Mouse (Mus musculus) ovary, adult 18-20 months (tissue): ENCODE data around the gene Dnm3.
A peak's percentile ranks its signal among the peaks of the same experiment; 100 is the strongest.

Source experiments
- DNase-seq: peaks from one replicate; pipeline ENCODE4 v3.0.0; 2022; ENCODE audit warnings: low spot score, mixed read lengths

Gene Dnm3

GRCm38 (mm10) chr1:161990684-161991578 lies 486.9 kb downstream of the Dnm3 start:
- DNase-seq = no peak

GRCm38 (mm10) chr1:161983979-161984566 lies 493.8 kb downstream of the Dnm3 start:
- DNase-seq = no peak

GRCm38 (mm10) chr1:161983451-161983850 lies 494.4 kb downstream of the Dnm3 start:
- no peak for DNase-seq

GRCm38 (mm10) chr1:161980626-161981298 lies 497.1 kb downstream of the Dnm3 start:
- DNase-seq = no peak

- DNase-seq = no peak
Observed at GRCm38 (mm10) chr1:161980046-161980445, 497.8 kb downstream of the Dnm3 start.

GRCm38 (mm10) chr1:161979536-161979935 lies 498.3 kb downstream of the Dnm3 start, which contains the start of gene 4930558K02Rik:
4930558K02Rik (minus strand) TSS chr1:161979636.
- no peak for DNase-seq

GRCm38 (mm10) chr1:161978173-161978700 lies 499.6 kb downstream of the Dnm3 start:
- no peak for DNase-seq

GRCm38 (mm10) chr1:161977331-161977730 lies 500.5 kb downstream of the Dnm3 start:
- no peak for DNase-seq

- peak; percentile 40 for DNase-seq
Observed at GRCm38 (mm10) chr1:161976255-161977182, 501.3 kb downstream of the Dnm3 start.

GRCm38 (mm10) chr1:161972233-161972632 lies 505.6 kb downstream of the Dnm3 start:
- DNase-seq = no peak

- no peak for DNase-seq
Observed at GRCm38 (mm10) chr1:161970874-161971273, 507.0 kb downstream of the Dnm3 start.

GRCm38 (mm10) chr1:161968589-161969407 lies 509.0 kb downstream of the Dnm3 start, which contains the start of gene Pigc:
Pigc (plus strand) TSS chr1:161969186.
- DNase-seq = peak; percentile 87

- DNase-seq = no peak
Observed at GRCm38 (mm10) chr1:161967936-161968335, 509.9 kb downstream of the Dnm3 start.

GRCm38 (mm10) chr1:161962465-161963377 lies 515.1 kb downstream of the Dnm3 start:
- no peak for DNase-seq

- DNase-seq = no peak
Observed at GRCm38 (mm10) chr1:161957964-161958950, 519.6 kb downstream of the Dnm3 start.

GRCm38 (mm10) chr1:161955846-161956245 lies 522.0 kb downstream of the Dnm3 start:
- no peak for DNase-seq

- no peak for DNase-seq
Observed at GRCm38 (mm10) chr1:161952599-161952998, 525.2 kb downstream of the Dnm3 start.
